Mouse (Mus musculus) kidney, adult 2 months (tissue): ENCODE results near the gene Fbxo33.

ENCODE experiments used
- CTCF ChIP-seq: fragments of 200-500 bp; conservative IDR thresholded peaks from 2 replicates; pipeline ENCODE4 v1.5.1; 2011; ENCODE audit warnings: low read depth, mild to moderate bottlenecking, control low read depth, low read length, moderate library complexity, mixed read lengths; ENCODE audit not compliant: insufficient read depth, insufficient read length
- POLR2A ChIP-seq: fragments of 200-500 bp; IDR thresholded peaks from one replicate; pipeline ENCODE4 v1.6.1; 2011; ENCODE audit warnings: low read depth, low read length, control low read depth

DNA sequence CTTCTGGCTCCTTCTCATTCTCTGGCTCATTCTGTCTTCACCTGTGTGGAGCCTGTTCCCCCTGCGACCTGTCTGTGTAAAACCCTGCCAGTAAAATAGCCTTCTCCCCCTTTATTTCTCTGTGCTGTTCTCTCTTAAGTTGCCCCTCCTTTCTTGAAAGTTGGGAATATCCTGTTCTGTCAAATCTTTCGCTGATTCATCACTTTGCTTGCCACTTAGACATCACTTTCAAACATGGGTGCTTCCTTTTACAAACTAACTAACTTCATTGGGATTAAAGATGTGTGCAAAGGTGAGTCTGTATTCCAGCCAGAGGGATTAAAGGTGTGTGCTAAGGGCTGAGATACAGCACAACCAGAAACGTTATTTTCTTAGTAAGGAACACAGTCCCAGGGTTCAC lies 25.9 kb downstream of the Fbxo33 start:
- TF ChIP-seq POLR2A (no peak), CTCF (no peak)
